Mouse (Mus musculus) thymus, adult 18-20 months (tissue): ENCODE data around the gene Slc37a4.
"Not testable (repeated sequence)": the region's sequence is repeated elsewhere in the genome, so short reads cannot be mapped to it uniquely, and the experiment has no call there.

Source experiments
- DNase-seq, 2 experiments: peaks; one replicate each; pipeline ENCODE4 v3.0.0; 2022; ENCODE audit warnings: mixed read lengths in 2 of 2

The Slc37a4 gene

GRCm38 (mm10) chr9:44396684-44397411 lies at the start of gene Slc37a4:
Slc37a4 (plus strand) TSS chr9:44396852.
- DNase-seq: peak; percentile 86 to 90

GRCm38 (mm10) chr9:44347166-44347565 lies 49.5 kb upstream of the Slc37a4 start:
- no peak for DNase-seq

- DNase-seq: no peak
Measured at GRCm38 (mm10) chr9:44347621-44348020, 49.0 kb upstream of the Slc37a4 start.

- no peak for DNase-seq
Measured at GRCm38 (mm10) chr9:44348546-44348945, 48.1 kb upstream of the Slc37a4 start.

GRCm38 (mm10) chr9:44351396-44351795 lies 45.3 kb upstream of the Slc37a4 start:
- no peak for DNase-seq

GRCm38 (mm10) chr9:44352337-44352736 lies 44.3 kb upstream of the Slc37a4 start:
- DNase-seq: no peak

GRCm38 (mm10) chr9:44353142-44353541 lies 43.5 kb upstream of the Slc37a4 start:
- no peak for DNase-seq

GRCm38 (mm10) chr9:44357207-44357606 lies 39.4 kb upstream of the Slc37a4 start:
- no peak for DNase-seq

- peak; percentile 89 to 93 for DNase-seq
Measured at GRCm38 (mm10) chr9:44361190-44361917, 35.3 kb upstream of the Slc37a4 start, which contains the start of gene Vps11. Vps11 (minus strand) TSS chr9:44361670.

- DNase-seq: not testable (repeated sequence)
Measured at GRCm38 (mm10) chr9:44361931-44362330, 34.7 kb upstream of the Slc37a4 start.

- no peak for DNase-seq
Measured at GRCm38 (mm10) chr9:44364480-44364879, 32.2 kb upstream of the Slc37a4 start.

GRCm38 (mm10) chr9:44373386-44373785 lies 23.3 kb upstream of the Slc37a4 start:
- DNase-seq: no peak

- no peak for DNase-seq
Measured at GRCm38 (mm10) chr9:44376141-44376540, 20.5 kb upstream of the Slc37a4 start.

- DNase-seq: not testable (repeated sequence)
Measured at GRCm38 (mm10) chr9:44377335-44377734, 19.3 kb upstream of the Slc37a4 start.

- DNase-seq: no peak
Measured at GRCm38 (mm10) chr9:44378153-44378730, 18.4 kb upstream of the Slc37a4 start.

- peak; percentile 98 to 99 for DNase-seq
Measured at GRCm38 (mm10) chr9:44379054-44379834, 17.4 kb upstream of the Slc37a4 start, which contains the start of gene Hyou1. Hyou1 (plus strand) TSS chr9:44379490.

GRCm38 (mm10) chr9:44379862-44380261 lies 16.8 kb upstream of the Slc37a4 start:
- no peak for DNase-seq

GRCm38 (mm10) chr9:44384596-44384995 lies 12.1 kb upstream of the Slc37a4 start:
- no peak for DNase-seq

GRCm38 (mm10) chr9:44387221-44387620 lies 9.4 kb upstream of the Slc37a4 start:
- no peak for DNase-seq

GRCm38 (mm10) chr9:44389273-44389672 lies 7.4 kb upstream of the Slc37a4 start:
- peak in 1 of 2 experiments; percentile 15 for DNase-seq

- DNase-seq: no peak
Measured at GRCm38 (mm10) chr9:44391466-44391865, 5.2 kb upstream of the Slc37a4 start.

GRCm38 (mm10) chr9:44398087-44398486 lies 1.4 kb downstream of the Slc37a4 start:
- no peak for DNase-seq

- no peak for DNase-seq
Measured at GRCm38 (mm10) chr9:44398551-44398950, 1.9 kb downstream of the Slc37a4 start.
